Mouse (Mus musculus) ES-E14 (cell line): Measurements from ENCODE around the gene Parp11. TPM values are rescaled to one million over a fixed set of nuclear protein-coding genes. Genes with fewer than 3 reads are reported as not detected.

Experiments
- DNase-seq: peaks from one replicate; pipeline ENCODE4 v3.0.0-alpha.2; 2013; ENCODE audit warnings: low read depth, low spot score
- H3K27ac ChIP-seq: 2 replicates; pipeline ENCODE4 v1.5.1; 2012; ENCODE audit warnings: low read depth, mild to moderate bottlenecking, low read length, moderate library complexity, mixed read lengths; ENCODE audit not compliant: poor library complexity, insufficient read depth, severe bottlenecking
- H3K36me3 ChIP-seq: 2 replicates; pipeline ENCODE4 v1.6.1; 2012; ENCODE audit warnings: mild to moderate bottlenecking, low read length, moderate library complexity, mixed read lengths; ENCODE audit not compliant: control insufficient read depth, poor library complexity, insufficient read depth, severe bottlenecking
- H3K4me1 ChIP-seq, 2 experiments: fragments of 150-350 bp in 1 of 2; sonication (generic) in 1 of 2; 2 replicates each; pipeline ENCODE4 v1.6.1; 2012; ENCODE audit warnings: low read length in 2 of 2, mild to moderate bottlenecking in 1 of 2, mixed read lengths in 1 of 2; ENCODE audit not compliant: control insufficient read depth in 2 of 2, insufficient read depth in 2 of 2, poor library complexity in 1 of 2
- H3K4me3 ChIP-seq, 2 experiments: fragments of 150-350 bp in 1 of 2; sonication (generic) in 1 of 2; 2 replicates each; pipeline ENCODE4 v1.5.1; 2012; ENCODE audit warnings: low read length in 2 of 2, low read depth in 1 of 2, mild to moderate bottlenecking in 1 of 2, mixed read lengths in 1 of 2; ENCODE audit not compliant: insufficient read depth in 1 of 2, poor library complexity in 1 of 2, severe bottlenecking in 1 of 2
- H3K9ac ChIP-seq: 2 replicates; pipeline ENCODE4 v1.6.1; 2012; ENCODE audit warnings: low read depth, mild to moderate bottlenecking, low read length, mixed read lengths; ENCODE audit not compliant: poor library complexity, insufficient read depth, severe bottlenecking
- H3K9me3 ChIP-seq: fragments of 150-350 bp; sonication (generic); 2 replicates; pipeline ENCODE4 v1.6.1; 2012; ENCODE audit warnings: low read depth, mild to moderate bottlenecking, low read length; ENCODE audit not compliant: control insufficient read depth, insufficient read depth
- CHD2 ChIP-seq: IDR thresholded peaks from 2 replicates; pipeline ENCODE4 v1.6.1; 2014; ENCODE audit warnings: mild to moderate bottlenecking, low read depth, low read length, inconsistent platforms
- HCFC1 ChIP-seq: IDR thresholded peaks from 2 replicates; pipeline ENCODE4 v1.6.1; 2012; ENCODE audit warnings: low read length, inconsistent platforms, borderline replicate concordance; ENCODE audit not compliant: insufficient read depth
- MAFK ChIP-seq: IDR thresholded peaks from 2 replicates; pipeline ENCODE4 v1.6.1; 2014; ENCODE audit warnings: mild to moderate bottlenecking, low read depth, low read length, inconsistent platforms; ENCODE audit not compliant: insufficient read depth
- ZC3H11A ChIP-seq: IDR thresholded peaks from 2 replicates; pipeline ENCODE4 v1.6.1; 2012; ENCODE audit warnings: low read depth, mild to moderate bottlenecking, inconsistent platforms, low read length, borderline replicate concordance
- ZNF384 ChIP-seq: IDR thresholded peaks from 2 replicates; pipeline ENCODE4 v1.6.1; 2012; ENCODE audit warnings: low read depth, low read length, inconsistent platforms
- in situ Hi-C, 2 experiments: fragments of 600-800 bp; cut with MboI; formaldehyde crosslinking; loops; one replicate each; pipeline ENCODE4 v1.15.1; 2025; ENCODE audit warnings: low sequenced_read_pairs in 2 of 2, inconsistent platforms in 1 of 2; ENCODE audit not compliant: unreplicated experiment in 2 of 2
- total RNA-seq: library from RNA; depleted of rRNA; stranded (reverse); fragments of 300-350 nt; gene quantifications from 2 replicates; pipeline ENCODE4 v1.2.3, GENCODE M21; 2012

The Parp11 gene
- total RNA-seq, 1 experiment, result 7.9 TPM

GRCm38 (mm10) chr6:127491046-127491445 lies 44.4 kb downstream of the Parp11 start:
- TF ChIP-seq ZC3H11A (no peak), CHD2 (no peak), HCFC1 (no peak)
- no peaks in the 10 kb centered on the region for H3K4me1 ChIP-seq
- H3K36me3 ChIP-seq, result no peaks in the 10 kb centered on the region
- H3K9ac ChIP-seq, result no peak overlapping the region
- H3K9me3 ChIP-seq, result no peaks in the 10 kb centered on the region
- no peak for DNase-seq
- in situ Hi-C loops, result no loop called here
- no peak overlapping the region for H3K27ac ChIP-seq
- H3K4me3 ChIP-seq, result no peak overlapping the region

- DNase-seq, result no peak
- Histone ChIP-seq H3K4me3 (no peak overlapping the region), H3K9ac (no peak overlapping the region), H3K27ac (no peak overlapping the region), H3K9me3 (no peaks in the 10 kb centered on the region), H3K36me3 (no peaks in the 10 kb centered on the region), H3K4me1 (no peaks in the 10 kb centered on the region)
- in situ Hi-C loops, result no loop called here
- TF ChIP-seq CHD2 (no peak), HCFC1 (no peak), ZNF384 (no peak), MAFK (no peak), ZC3H11A (no peak)
These were observed 45.9 kb downstream of the Parp11 start for GRCm38 (mm10) chr6:127492561-127492960.

DNA sequence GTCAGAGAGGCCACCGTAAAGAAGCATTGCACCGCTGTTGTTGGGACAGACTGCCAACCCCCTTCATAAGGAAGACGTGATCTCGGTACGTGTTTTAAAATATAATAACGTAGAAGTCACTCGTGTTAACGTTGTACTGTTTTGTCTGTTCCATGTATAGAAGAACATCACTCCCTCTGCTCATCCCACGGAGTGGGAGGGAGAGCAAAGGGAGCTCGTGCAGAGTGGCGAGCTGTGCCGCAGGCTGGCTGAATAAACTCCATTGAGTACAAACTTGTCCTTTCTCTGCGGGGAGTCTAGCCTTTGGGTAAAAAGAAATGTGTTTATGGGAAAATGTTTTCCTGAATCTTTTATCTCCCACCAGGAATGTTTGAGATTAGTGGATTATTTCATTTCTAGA lies 47.1 kb downstream of the Parp11 start:
- TF ChIP-seq HCFC1, result no peak
- no peak for TF ChIP-seq ZC3H11A
- no peak for TF ChIP-seq CHD2
- TF ChIP-seq MAFK, result no peak
- no peak for TF ChIP-seq ZNF384
- DNase-seq, result no peak
- in situ Hi-C loops, result no loop called here
- H3K9me3 ChIP-seq, result no peaks in the 10 kb centered on the region
- H3K27ac ChIP-seq, result no peak overlapping the region
- no peak overlapping the region for H3K9ac ChIP-seq
- no peaks in the 10 kb centered on the region for H3K36me3 ChIP-seq
- H3K4me1 ChIP-seq, result no peaks in the 10 kb centered on the region
- no peak overlapping the region for H3K4me3 ChIP-seq

GRCm38 (mm10) chr6:127494357-127494756 lies 47.7 kb downstream of the Parp11 start:
- H3K27ac ChIP-seq, result no peak overlapping the region
- no peak for DNase-seq
- H3K4me1 ChIP-seq, result no peaks in the 10 kb centered on the region
- in situ Hi-C loops, result no loop called here
- TF ChIP-seq ZNF384 (no peak), HCFC1 (no peak), ZC3H11A (no peak), CHD2 (no peak), MAFK (no peak)
- no peaks in the 10 kb centered on the region for H3K9me3 ChIP-seq
- no peak overlapping the region for H3K9ac ChIP-seq
- no peaks in the 10 kb centered on the region for H3K36me3 ChIP-seq
- H3K4me3 ChIP-seq, result no peak overlapping the region

GRCm38 (mm10) chr6:127495251-127495650 lies 48.6 kb downstream of the Parp11 start:
- no peak for DNase-seq
- Histone ChIP-seq H3K4me3 (no peak overlapping the region), H3K36me3 (no peaks in the 10 kb centered on the region), H3K9me3 (no peaks in the 10 kb centered on the region), H3K9ac (no peak overlapping the region), H3K4me1 (no peaks in the 10 kb centered on the region), H3K27ac (no peak overlapping the region)
- in situ Hi-C loops, result no loop called here
- TF ChIP-seq ZNF384 (no peak), MAFK (no peak), ZC3H11A (no peak), HCFC1 (no peak), CHD2 (no peak)
